Mouse (Mus musculus) forebrain, embryonic 11.5 days (tissue): ENCODE measurements around the gene Deaf1. TPM values are rescaled to one million over a fixed set of nuclear protein-coding genes. Genes with fewer than 3 reads are reported as not detected.
A peak's percentile ranks its signal among the peaks of the same experiment; 100 is the strongest.

Source experiments
- ATAC-seq: fragments of 200-750 bp; cut with Nextera tagmentation; replicated peaks from 2 replicates; pipeline ENCODE4 v1.8.0; 2017; ENCODE audit warnings: moderate TSS enrichment; ENCODE audit not compliant: low FRiP score
- DNase-seq: peaks from one replicate; pipeline ENCODE4 v3.0.0-alpha.2; 2017; ENCODE audit warnings: low spot score
- H3K27ac ChIP-seq: fragments of 300-500 bp; sonication (generic); 2 replicates; pipeline ENCODE4 v1.5.1; 2014; ENCODE audit warnings: low read depth, low read length
- H3K27me3 ChIP-seq: fragments of 300-500 bp; sonication (generic); 2 replicates; pipeline ENCODE4 v1.6.1; 2014; ENCODE audit warnings: mild to moderate bottlenecking, low read length, mixed read lengths; ENCODE audit not compliant: control insufficient read depth, insufficient read depth
- H3K36me3 ChIP-seq: fragments of 300-500 bp; sonication (generic); 2 replicates; pipeline ENCODE4 v1.6.1; 2014; ENCODE audit warnings: mild to moderate bottlenecking, low read length, moderate library complexity, mixed read lengths; ENCODE audit not compliant: control insufficient read depth, insufficient read depth
- H3K4me1 ChIP-seq: fragments of 300-500 bp; sonication (generic); replicated peaks from 2 replicates; pipeline ENCODE4 v1.6.1; 2014; ENCODE audit warnings: low read length, mixed read lengths; ENCODE audit not compliant: control insufficient read depth, insufficient read depth
- H3K4me2 ChIP-seq: fragments of 300-500 bp; sonication (generic); 2 replicates; pipeline ENCODE4 v1.6.1; 2014; ENCODE audit warnings: low read depth, mild to moderate bottlenecking, low read length, moderate library complexity, mixed read lengths; ENCODE audit not compliant: severe bottlenecking
- H3K4me3 ChIP-seq: fragments of 300-500 bp; sonication (generic); 2 replicates; pipeline ENCODE4 v1.5.1; 2014; ENCODE audit warnings: low read depth, low read length
- H3K9ac ChIP-seq: fragments of 300-500 bp; sonication (generic); 2 replicates; pipeline ENCODE4 v1.6.1; 2014; ENCODE audit warnings: low read length
- H3K9me3 ChIP-seq: fragments of 300-500 bp; sonication (generic); 2 replicates; pipeline ENCODE4 v1.6.1; 2016; ENCODE audit warnings: low read length, mixed read lengths; ENCODE audit not compliant: control insufficient read depth
- WGBS: fragments of 180-500 bp; shearing (Covaris S2); extraction: QIAGEN DNeasy Blood & Tissue Kit; methylation state at CpG from one replicate; pipeline ENCODE4 v1.1.7; 2014; 5-methylcytosine and 5-hydroxymethylcytosine counted together
- polyA plus RNA-seq: library from polyadenylated mRNA; unstranded; fragments of >200 nt; fragmentation: Nextera tagmentation; extraction: Ambion mirVana; gene quantifications from 2 replicates; pipeline ENCODE4 v1.2.1, GENCODE M21; 2014

Deaf1 gene
- polyA plus RNA-seq, 1 experiment from 2014 or later, result 74.2 TPM

- DNase-seq, result no peak
- 86% methylated on average over 3 of the region's 3 CpGs for WGBS
- H3K9ac ChIP-seq, result no peak overlapping the region
- no peak for ATAC-seq
- no peak overlapping the region for H3K4me3 ChIP-seq
- H3K36me3 ChIP-seq, result peaks cover 4% of the 10 kb centered on the region; the same call in 1 of the 2 replicates
- no peak overlapping the region for H3K27ac ChIP-seq
- peaks cover 29% of the 10 kb centered on the region for H3K27me3 ChIP-seq
- no peak overlapping the region for H3K4me2 ChIP-seq
- peaks cover 8% of the 10 kb centered on the region for H3K4me1 ChIP-seq
- H3K9me3 ChIP-seq, result no peaks in the 10 kb centered on the region
These were observed 29.4 kb downstream of the Deaf1 start for GRCm38 (mm10) chr7:141297926-141298650.

GRCm38 (mm10) chr7:141294479-141294878 is 33.0 kb downstream of the Deaf1 start:
- DNase-seq, result no peak
- no peak overlapping the region for H3K27ac ChIP-seq

GRCm38 (mm10) chr7:141293852-141294471 is 33.5 kb downstream of the Deaf1 start:
- Histone ChIP-seq H3K36me3 (no peaks in the 10 kb centered on the region), H3K9ac (peak overlapping the region; percentile 31; the same call in 1 of the 2 replicates), H3K4me2 (peak overlapping the region; percentile 59), H3K27ac (no peak overlapping the region), H3K4me3 (peak overlapping the region; percentile 27), H3K4me1 (peaks cover 12% of the 10 kb centered on the region), H3K9me3 (no peaks in the 10 kb centered on the region), H3K27me3 (peaks cover 52% of the 10 kb centered on the region)
- DNase-seq (peak; percentile 74), ATAC-seq (no peak)
- 2% methylated on average over 53 of the region's 53 CpGs for WGBS

More at GRCm38 (mm10) chr7:141294479-141294878, 33.0 kb downstream of the Deaf1 start:
- no peaks in the 10 kb centered on the region for H3K9me3 ChIP-seq
- H3K4me1 ChIP-seq, result peaks cover 12% of the 10 kb centered on the region
- H3K27me3 ChIP-seq, result peaks cover 52% of the 10 kb centered on the region
- no peak for ATAC-seq
- 3% methylated on average over 22 of the region's 22 CpGs for WGBS
- no peaks in the 10 kb centered on the region; the same call in 1 of the 2 replicates for H3K36me3 ChIP-seq
- H3K4me2 ChIP-seq, result peak overlapping the region; percentile 59
- H3K4me3 ChIP-seq, result peak overlapping the region; percentile 27
- no peak overlapping the region for H3K9ac ChIP-seq

GRCm38 (mm10) chr7:141292583-141293388 is 34.7 kb downstream of the Deaf1 start:
- H3K27ac ChIP-seq, result no peak overlapping the region
- 32% methylated on average over 15 of the region's 15 CpGs for WGBS
- H3K4me3 ChIP-seq, result peak overlapping the region; percentile 45; the same call in 1 of the 2 replicates
- ATAC-seq, result no peak
- H3K9me3 ChIP-seq, result no peaks in the 10 kb centered on the region
- peaks cover 52% of the 10 kb centered on the region for H3K27me3 ChIP-seq
- H3K9ac ChIP-seq, result no peak overlapping the region; the same call in 1 of the 2 replicates
- H3K4me1 ChIP-seq, result peaks cover 12% of the 10 kb centered on the region
- peak; percentile 61 for DNase-seq
- H3K4me2 ChIP-seq, result peak overlapping the region; percentile 71
- H3K36me3 ChIP-seq, result no peaks in the 10 kb centered on the region

- H3K4me3 ChIP-seq, result peak within 1 kb of the TSS; percentile 45
- no peaks in the 10 kb centered on the region for H3K9me3 ChIP-seq
- DNase-seq (peak; percentile 77), ATAC-seq (peak; percentile 66)
- H3K4me2 ChIP-seq, result peak within 1 kb of the TSS; percentile 71
- WGBS, result 1% methylated on average over 45 of the region's 46 CpGs
- peaks cover 12% of the 10 kb centered on the region for H3K4me1 ChIP-seq
- no peaks in the 10 kb centered on the region for H3K36me3 ChIP-seq
- peak within 1 kb of the TSS; percentile 67 for H3K9ac ChIP-seq
- H3K27me3 ChIP-seq, result peaks cover 52% of the 10 kb centered on the region
- no peak within 1 kb of the TSS for H3K27ac ChIP-seq
These were observed 35.4 kb downstream of the Deaf1 start, which contains the start of gene Drd4 for GRCm38 (mm10) chr7:141291921-141292582. Drd4 (plus strand) TSS chr7:141292006.

- Histone ChIP-seq H3K9ac (no peak overlapping the region), H3K36me3 (no peaks in the 10 kb centered on the region), H3K9me3 (no peaks in the 10 kb centered on the region), H3K27ac (no peak overlapping the region), H3K27me3 (peaks cover 22% of the 10 kb centered on the region), H3K4me3 (no peak overlapping the region), H3K4me2 (no peak overlapping the region), H3K4me1 (peaks cover 5% of the 10 kb centered on the region; the same call in 1 of the 2 replicates)
- no peak for ATAC-seq
- DNase-seq, result no peak
- WGBS, result 91% methylated on average over 3 of the region's 3 CpGs
These were observed 39.4 kb downstream of the Deaf1 start for GRCm38 (mm10) chr7:141288042-141288441.

- Histone ChIP-seq H3K9ac (no peak overlapping the region), H3K27me3 (peaks cover 4% of the 10 kb centered on the region), H3K9me3 (no peaks in the 10 kb centered on the region), H3K36me3 (no peaks in the 10 kb centered on the region), H3K4me3 (no peak overlapping the region), H3K27ac (no peak overlapping the region), H3K4me1 (peaks cover 2% of the 10 kb centered on the region; the same call in 1 of the 2 replicates), H3K4me2 (no peak overlapping the region)
- WGBS, result 91% methylated on average over 4 of the region's 4 CpGs
- no peak for ATAC-seq
- no peak for DNase-seq
These were observed 44.7 kb downstream of the Deaf1 start for GRCm38 (mm10) chr7:141282756-141283155.

- Histone ChIP-seq H3K9ac (no peak overlapping the region), H3K27me3 (peaks cover 4% of the 10 kb centered on the region), H3K4me3 (no peak overlapping the region), H3K4me1 (peaks cover 2% of the 10 kb centered on the region; the same call in 1 of the 2 replicates), H3K9me3 (no peaks in the 10 kb centered on the region), H3K4me2 (no peak overlapping the region), H3K36me3 (no peaks in the 10 kb centered on the region), H3K27ac (no peak overlapping the region)
- WGBS, result 49% methylated on average over 6 of the region's 6 CpGs
- DNase-seq, result no peak
- peak; percentile 22; the same call in 1 of the 2 replicates for ATAC-seq
These were observed 46.0 kb downstream of the Deaf1 start for GRCm38 (mm10) chr7:141281442-141281841.
